Mouse (Mus musculus): ENCODE measurements at regions not wholly inside any gene's neighbourhood (a gene's known extent, or its start where the extent isn't known, plus 50 kb on each side); places are given as distances from the start of the nearest gene placed in this dataset.

GRCm38 (mm10) chr4:34241673-34242072 lies 191.7 kb upstream of the Spaca1 start:
- no peak overlapping the region for H3K4me2 ChIP-seq (ENCODE audit: low read depth)
- ATAC-seq: peak; percentile 53; the same call in 1 of the 2 replicates
- H3K36me3 ChIP-seq (ENCODE audit: insufficient read depth): no peaks in the 10 kb centered on the region
- no peak for DNase-seq
- H3K9me3 ChIP-seq (ENCODE audit: low read length): no peaks in the 10 kb centered on the region
- H3K4me1 ChIP-seq (ENCODE audit: insufficient read depth): peaks cover 11% of the 10 kb centered on the region; the same call in 1 of the 2 replicates
- no peaks in the 10 kb centered on the region for H3K27me3 ChIP-seq (ENCODE audit: insufficient read depth, low read length)
- H3K9ac ChIP-seq: no peak overlapping the region
- 20% methylated on average over 3 of the region's 3 CpGs for WGBS
- H3K4me3 ChIP-seq (ENCODE audit: low read depth, low read length): no peak overlapping the region
- H3K27ac ChIP-seq (ENCODE audit: low read depth, low read length): no peak overlapping the region
- TF ChIP-seq CTCF (IDR thresholded peaks at IDR 0.05; ENCODE audit: low read depth): no peak

DNA sequence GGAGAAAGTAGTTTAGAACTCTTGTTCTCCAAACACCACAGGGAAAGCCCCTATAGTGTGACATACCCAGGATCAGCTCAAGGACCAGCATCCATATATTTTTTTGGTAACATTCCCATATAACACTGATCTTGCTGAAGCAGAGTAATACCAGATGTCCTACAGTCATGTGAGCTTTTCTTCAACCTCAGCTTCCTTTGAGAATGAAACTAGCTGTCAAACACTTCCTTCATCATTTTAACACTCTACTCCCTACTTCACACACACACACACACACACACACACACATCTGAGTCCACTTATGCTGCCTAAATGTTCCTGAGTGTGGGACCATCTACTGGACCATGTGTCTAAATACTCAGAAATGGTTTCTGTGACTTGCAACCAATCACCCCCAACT lies 209.5 kb upstream of the Spaca1 start:
- no peak for TF ChIP-seq CTCF (IDR thresholded peaks at IDR 0.05; ENCODE audit: low read depth)
- Histone ChIP-seq H3K4me2 (ENCODE audit: low read depth) (no peak overlapping the region), H3K27me3 (ENCODE audit: insufficient read depth, low read length) (no peaks in the 10 kb centered on the region), H3K27ac (ENCODE audit: low read depth, low read length) (no peak overlapping the region), H3K36me3 (ENCODE audit: insufficient read depth) (no peaks in the 10 kb centered on the region), H3K9ac (no peak overlapping the region), H3K4me1 (ENCODE audit: insufficient read depth) (no peaks in the 10 kb centered on the region), H3K9me3 (ENCODE audit: low read length) (no peaks in the 10 kb centered on the region), H3K4me3 (ENCODE audit: low read depth, low read length) (no peak overlapping the region)
- no peak for DNase-seq
- ATAC-seq: no peak

GRCm38 (mm10) chr4:34260468-34260867 lies 210.5 kb upstream of the Spaca1 start:
- DNase-seq (no peak), ATAC-seq (no peak)
- Histone ChIP-seq H3K27me3 (ENCODE audit: insufficient read depth, low read length) (no peaks in the 10 kb centered on the region), H3K4me1 (ENCODE audit: insufficient read depth) (no peaks in the 10 kb centered on the region), H3K36me3 (ENCODE audit: insufficient read depth) (no peaks in the 10 kb centered on the region), H3K9ac (no peak overlapping the region), H3K27ac (ENCODE audit: low read depth, low read length) (no peak overlapping the region), H3K4me2 (ENCODE audit: low read depth) (no peak overlapping the region), H3K9me3 (ENCODE audit: low read length) (no peaks in the 10 kb centered on the region), H3K4me3 (ENCODE audit: low read depth, low read length) (no peak overlapping the region)
- 93% methylated on average over 4 of the region's 4 CpGs for WGBS
- no peak for TF ChIP-seq CTCF (IDR thresholded peaks at IDR 0.05; ENCODE audit: low read depth)

DNA sequence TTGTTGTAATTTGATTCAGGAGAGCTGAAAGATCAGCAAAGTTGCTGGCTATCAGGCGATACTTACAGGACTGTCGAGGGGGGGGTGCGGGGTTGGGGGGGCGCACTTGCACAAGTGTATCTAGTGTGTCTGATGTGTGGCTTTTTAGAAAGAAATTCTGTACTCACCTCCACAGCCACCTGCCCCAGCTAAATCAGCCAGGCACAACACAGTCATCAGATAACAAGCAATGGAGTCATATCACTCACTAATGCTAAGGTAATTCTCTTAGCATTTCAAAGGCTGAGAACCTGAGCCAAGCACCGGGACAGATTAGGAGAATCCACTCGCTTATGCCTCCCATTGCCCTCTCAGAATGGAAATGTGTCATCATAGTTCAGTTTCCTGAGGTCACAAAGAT lies 211.8 kb upstream of the Spaca1 start:
- H3K4me3 ChIP-seq (ENCODE audit: low read depth, low read length): no peak overlapping the region
- WGBS: 63% methylated on average over 6 of the region's 6 CpGs
- TF ChIP-seq CTCF (IDR thresholded peaks at IDR 0.05; ENCODE audit: low read depth): no peak
- H3K27ac ChIP-seq (ENCODE audit: low read depth, low read length): no peak overlapping the region
- no peaks in the 10 kb centered on the region for H3K9me3 ChIP-seq (ENCODE audit: low read length)
- DNase-seq: no peak
- no peaks in the 10 kb centered on the region for H3K27me3 ChIP-seq (ENCODE audit: insufficient read depth, low read length)
- no peak overlapping the region for H3K4me2 ChIP-seq (ENCODE audit: low read depth)
- no peaks in the 10 kb centered on the region for H3K36me3 ChIP-seq (ENCODE audit: insufficient read depth)
- H3K9ac ChIP-seq: no peak overlapping the region
- ATAC-seq: no peak
- H3K4me1 ChIP-seq (ENCODE audit: insufficient read depth): no peaks in the 10 kb centered on the region

DNA sequence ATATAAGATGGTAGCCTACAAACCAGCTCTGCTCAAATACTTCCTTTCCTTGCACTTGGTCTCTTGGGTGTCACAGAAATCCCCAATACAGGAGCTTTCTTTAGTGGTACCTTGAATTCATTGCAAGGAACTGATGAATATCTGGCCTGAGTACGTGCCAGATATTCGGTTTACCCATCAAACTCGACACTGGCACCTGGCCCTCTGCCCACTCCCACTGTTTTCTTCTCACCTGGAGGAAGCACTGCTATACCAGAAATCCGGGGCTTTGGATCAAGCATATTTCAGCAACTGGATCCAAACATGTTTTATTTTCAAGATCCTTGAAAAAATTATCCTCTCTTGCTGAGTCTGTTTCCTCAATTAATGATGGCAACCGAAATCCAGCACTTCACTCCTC lies 214.4 kb upstream of the Spaca1 start:
- H3K36me3 ChIP-seq (ENCODE audit: insufficient read depth): no peaks in the 10 kb centered on the region
- no peak for ATAC-seq
- no peaks in the 10 kb centered on the region for H3K4me1 ChIP-seq (ENCODE audit: insufficient read depth)
- no peak for DNase-seq
- no peaks in the 10 kb centered on the region for H3K9me3 ChIP-seq (ENCODE audit: low read length)
- H3K4me3 ChIP-seq (ENCODE audit: low read depth, low read length): no peak overlapping the region
- TF ChIP-seq CTCF (IDR thresholded peaks at IDR 0.05; ENCODE audit: low read depth): no peak
- no peak overlapping the region for H3K27ac ChIP-seq (ENCODE audit: low read depth, low read length)
- no peaks in the 10 kb centered on the region for H3K27me3 ChIP-seq (ENCODE audit: insufficient read depth, low read length)
- no peak overlapping the region for H3K4me2 ChIP-seq (ENCODE audit: low read depth)
- H3K9ac ChIP-seq: no peak overlapping the region
- WGBS: 72% methylated on average over 5 of the region's 5 CpGs

DNA sequence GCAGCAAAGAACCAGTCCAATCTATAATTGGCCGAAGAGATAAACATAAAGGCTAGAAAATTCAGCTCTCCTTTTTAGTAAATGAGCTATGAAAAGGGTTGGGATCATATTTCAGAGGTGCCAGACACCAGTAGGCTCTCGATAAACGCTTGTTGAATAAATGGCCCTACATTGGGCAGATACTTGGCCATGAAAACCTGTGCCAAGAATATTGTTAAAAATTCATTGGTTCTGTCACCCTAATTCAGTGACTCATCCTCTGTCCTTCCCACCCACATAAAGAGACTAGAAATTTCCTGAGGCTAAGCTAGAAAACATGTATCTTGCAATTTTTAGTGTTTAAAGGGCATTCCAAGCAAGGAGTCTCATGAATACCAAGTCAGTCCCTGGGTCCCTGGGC lies 224.3 kb upstream of the Spaca1 start:
- DNase-seq (no peak), ATAC-seq (no peak)
- Histone ChIP-seq H3K9me3 (ENCODE audit: low read length) (no peaks in the 10 kb centered on the region), H3K27me3 (ENCODE audit: insufficient read depth, low read length) (no peaks in the 10 kb centered on the region), H3K4me3 (ENCODE audit: low read depth, low read length) (no peak overlapping the region), H3K9ac (no peak overlapping the region), H3K27ac (ENCODE audit: low read depth, low read length) (no peak overlapping the region), H3K36me3 (ENCODE audit: insufficient read depth) (no peaks in the 10 kb centered on the region), H3K4me2 (ENCODE audit: low read depth) (no peak overlapping the region), H3K4me1 (ENCODE audit: insufficient read depth) (no peaks in the 10 kb centered on the region)
- no peak for TF ChIP-seq CTCF (IDR thresholded peaks at IDR 0.05; ENCODE audit: low read depth)
- 47% methylated on average over 3 of the region's 3 CpGs for WGBS

DNA sequence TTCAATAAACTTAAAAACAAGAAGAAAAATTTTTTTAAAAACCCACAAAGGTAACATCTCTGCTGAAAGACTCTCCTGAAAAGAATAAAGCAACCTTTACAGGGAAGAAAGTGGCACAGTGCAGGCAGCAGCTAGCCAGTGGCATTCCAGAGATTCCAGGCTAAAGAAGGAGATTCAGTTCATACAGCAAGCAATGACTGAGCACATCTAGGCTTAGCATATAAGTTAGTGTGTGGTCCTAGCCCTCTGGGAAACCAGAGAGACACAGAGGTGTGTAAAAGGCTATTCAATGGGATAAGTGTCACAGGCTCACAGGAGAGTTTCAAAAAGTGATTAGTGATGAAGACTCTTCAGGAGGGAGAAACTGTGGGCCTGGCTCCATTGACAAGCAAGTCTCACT lies 225.4 kb upstream of the Spaca1 start:
- no peaks in the 10 kb centered on the region for H3K4me1 ChIP-seq (ENCODE audit: insufficient read depth)
- no peaks in the 10 kb centered on the region for H3K27me3 ChIP-seq (ENCODE audit: insufficient read depth, low read length)
- no peak for TF ChIP-seq CTCF (IDR thresholded peaks at IDR 0.05; ENCODE audit: low read depth)
- no peak for DNase-seq
- H3K27ac ChIP-seq (ENCODE audit: low read depth, low read length): no peak overlapping the region
- no peak overlapping the region for H3K4me3 ChIP-seq (ENCODE audit: low read depth, low read length)
- H3K36me3 ChIP-seq (ENCODE audit: insufficient read depth): no peaks in the 10 kb centered on the region
- ATAC-seq: no peak
- no peak overlapping the region for H3K9ac ChIP-seq
- H3K9me3 ChIP-seq (ENCODE audit: low read length): no peaks in the 10 kb centered on the region
- H3K4me2 ChIP-seq (ENCODE audit: low read depth): no peak overlapping the region

DNA sequence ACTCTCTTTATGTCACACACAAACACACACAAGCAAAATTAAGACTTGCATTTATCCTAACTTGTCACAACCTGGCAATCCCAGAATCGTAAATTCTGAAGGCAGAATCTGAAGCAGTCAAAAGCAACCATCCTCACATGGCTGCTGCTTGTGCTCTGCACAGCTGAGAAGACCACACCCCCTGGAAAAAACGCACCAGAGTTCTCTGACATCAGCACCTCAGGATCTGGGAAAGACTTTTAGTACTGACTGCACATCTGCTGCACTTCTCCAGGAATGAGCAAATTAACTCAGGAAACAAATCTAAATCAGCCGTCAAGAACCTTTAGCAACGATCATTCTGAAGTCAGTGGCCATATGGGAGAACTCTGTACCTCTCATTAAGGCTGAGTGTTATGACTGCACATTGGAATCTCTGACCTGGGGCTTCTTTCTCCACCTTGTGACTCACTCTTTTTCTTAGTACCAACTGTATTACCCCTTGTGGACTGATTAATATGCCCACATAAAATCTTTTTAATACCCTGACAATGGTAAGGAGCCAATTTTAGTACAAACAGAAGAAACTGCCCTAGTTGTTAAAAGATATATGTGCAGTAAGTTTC lies 248.1 kb upstream of the Akirin2 start:
- H3K27me3 ChIP-seq (ENCODE audit: insufficient read depth, low read length): no peaks in the 10 kb centered on the region
- H3K4me2 ChIP-seq (ENCODE audit: low read depth): no peak overlapping the region
- WGBS: 49% methylated on average over 4 of the region's 4 CpGs
- no peak overlapping the region for H3K27ac ChIP-seq (ENCODE audit: low read depth, low read length)
- no peak for TF ChIP-seq CTCF (IDR thresholded peaks at IDR 0.05; ENCODE audit: low read depth)
- no peaks in the 10 kb centered on the region for H3K9me3 ChIP-seq (ENCODE audit: low read length)
- H3K4me3 ChIP-seq (ENCODE audit: low read depth, low read length): no peak overlapping the region
- H3K9ac ChIP-seq: no peak overlapping the region
- H3K4me1 ChIP-seq (ENCODE audit: insufficient read depth): no peaks in the 10 kb centered on the region
- no peak for ATAC-seq
- no peaks in the 10 kb centered on the region for H3K36me3 ChIP-seq (ENCODE audit: insufficient read depth)
- DNase-seq: no peak
